Mouse (Mus musculus): Measurements from ENCODE around the gene Cox6a2. TPM values are rescaled to one million over a fixed set of nuclear protein-coding genes. Genes with fewer than 3 reads are reported as not detected.

The Cox6a2 gene
- polyA plus RNA-seq, 1 experiment from 2014 or later: not detected

GRCm38 (mm10) chr7:128246496-128247391 lies 40.6 kb upstream of the Cox6a2 start, which contains the start of gene Tgfb1i1:
Gene Tgfb1i1 (plus strand): TSS chr7:128246812.
- Histone ChIP-seq H3K27ac (ENCODE audit: low read depth, low read length) (peak within 1 kb of the TSS; percentile 53), H3K9me3 (ENCODE audit: control insufficient read depth, low read length) (no peaks in the 10 kb centered on the region), H3K4me2 (peak within 1 kb of the TSS; percentile 62), H3K9ac (ENCODE audit: low read length) (peak within 1 kb of the TSS; percentile 65), H3K4me1 (ENCODE audit: control insufficient read depth, insufficient read depth, low read length) (peaks cover 11% of the 10 kb centered on the region), H3K27me3 (ENCODE audit: control insufficient read depth, insufficient read depth, low read length) (0 out of 2 replicates have a peak, but pooled peaks cover 3% of the 10 kb centered on the region), H3K4me3 (ENCODE audit: low read depth, low read length) (peak within 1 kb of the TSS; percentile 41), H3K36me3 (ENCODE audit: control insufficient read depth, insufficient read depth, low read length) (0 out of 2 replicates have a peak, but pooled peaks cover 2% of the 10 kb centered on the region)
- DNase-seq (ENCODE audit: low spot score, missing footprints) (peak; percentile 94), ATAC-seq (ENCODE audit: low FRiP score) (peak; percentile 61)
- WGBS: 1% methylated on average over 27 of the region's 30 CpGs

GRCm38 (mm10) chr7:128245547-128245946 lies 39.4 kb upstream of the Cox6a2 start:
- 82% methylated on average over 4 of the region's 4 CpGs for WGBS
- no peak overlapping the region for H3K4me2 ChIP-seq
- peaks cover 11% of the 10 kb centered on the region for H3K4me1 ChIP-seq (ENCODE audit: control insufficient read depth, insufficient read depth, low read length)
- H3K9ac ChIP-seq (ENCODE audit: low read length): no peak overlapping the region
- no peak overlapping the region for H3K27ac ChIP-seq (ENCODE audit: low read depth, low read length)
- H3K9me3 ChIP-seq (ENCODE audit: control insufficient read depth, low read length): no peaks in the 10 kb centered on the region
- 0 out of 2 replicates have a peak, but pooled peaks cover 2% of the 10 kb centered on the region for H3K36me3 ChIP-seq (ENCODE audit: control insufficient read depth, insufficient read depth, low read length)
- H3K27me3 ChIP-seq (ENCODE audit: control insufficient read depth, insufficient read depth, low read length): 0 out of 2 replicates have a peak, but pooled peaks cover 3% of the 10 kb centered on the region
- DNase-seq (ENCODE audit: low spot score, missing footprints) (no peak), ATAC-seq (ENCODE audit: low FRiP score) (no peak)
- H3K4me3 ChIP-seq (ENCODE audit: low read depth, low read length): no peak overlapping the region

- 76% methylated on average over 18 of the region's 18 CpGs for WGBS
- ATAC-seq (ENCODE audit: low FRiP score) (no peak), DNase-seq (ENCODE audit: low spot score, missing footprints) (no peak)
- H3K27ac ChIP-seq (ENCODE audit: low read depth, low read length): no peak overlapping the region
- peaks cover 6% of the 10 kb centered on the region; the same call in 1 of the 2 replicates for H3K36me3 ChIP-seq (ENCODE audit: control insufficient read depth, insufficient read depth, low read length)
- H3K4me3 ChIP-seq (ENCODE audit: low read depth, low read length): no peak overlapping the region
- H3K4me2 ChIP-seq: no peak overlapping the region
- peaks cover 11% of the 10 kb centered on the region for H3K4me1 ChIP-seq (ENCODE audit: control insufficient read depth, insufficient read depth, low read length)
- H3K27me3 ChIP-seq (ENCODE audit: control insufficient read depth, insufficient read depth, low read length): 0 out of 2 replicates have a peak, but pooled peaks cover 3% of the 10 kb centered on the region
- H3K9me3 ChIP-seq (ENCODE audit: control insufficient read depth, low read length): no peaks in the 10 kb centered on the region
- no peak overlapping the region for H3K9ac ChIP-seq (ENCODE audit: low read length)
These were observed 38.3 kb upstream of the Cox6a2 start for GRCm38 (mm10) chr7:128244410-128245025.

- Histone ChIP-seq H3K27me3 (ENCODE audit: control insufficient read depth, insufficient read depth, low read length) (0 out of 2 replicates have a peak, but pooled peaks cover 3% of the 10 kb centered on the region), H3K4me3 (ENCODE audit: low read depth, low read length) (no peak overlapping the region), H3K4me2 (no peak overlapping the region), H3K36me3 (ENCODE audit: control insufficient read depth, insufficient read depth, low read length) (peaks cover 6% of the 10 kb centered on the region; the same call in 1 of the 2 replicates), H3K27ac (ENCODE audit: low read depth, low read length) (no peak overlapping the region), H3K4me1 (ENCODE audit: control insufficient read depth, insufficient read depth, low read length) (peaks cover 11% of the 10 kb centered on the region), H3K9me3 (ENCODE audit: control insufficient read depth, low read length) (no peaks in the 10 kb centered on the region), H3K9ac (ENCODE audit: low read length) (no peak overlapping the region)
- WGBS: 44% methylated on average over 10 of the region's 10 CpGs
- ATAC-seq (ENCODE audit: low FRiP score) (no peak), DNase-seq (ENCODE audit: low spot score, missing footprints) (no peak)
These were observed 37.7 kb upstream of the Cox6a2 start for GRCm38 (mm10) chr7:128243921-128244320.

GRCm38 (mm10) chr7:128242331-128242730 lies 36.1 kb upstream of the Cox6a2 start:
- DNase-seq (ENCODE audit: low spot score, missing footprints) (no peak), ATAC-seq (ENCODE audit: low FRiP score) (no peak)
- Histone ChIP-seq H3K27ac (ENCODE audit: low read depth, low read length) (no peak overlapping the region), H3K36me3 (ENCODE audit: control insufficient read depth, insufficient read depth, low read length) (peaks cover 6% of the 10 kb centered on the region; the same call in 1 of the 2 replicates), H3K9ac (ENCODE audit: low read length) (no peak overlapping the region), H3K27me3 (ENCODE audit: control insufficient read depth, insufficient read depth, low read length) (0 out of 2 replicates have a peak, but pooled peaks cover 3% of the 10 kb centered on the region), H3K9me3 (ENCODE audit: control insufficient read depth, low read length) (no peaks in the 10 kb centered on the region), H3K4me3 (ENCODE audit: low read depth, low read length) (no peak overlapping the region), H3K4me1 (ENCODE audit: control insufficient read depth, insufficient read depth, low read length) (peaks cover 11% of the 10 kb centered on the region), H3K4me2 (no peak overlapping the region)
- whole genome bisulfite sequencing: 94% methylated on average over 16 of the region's 16 CpGs

GRCm38 (mm10) chr7:128240131-128240784 lies 34.1 kb upstream of the Cox6a2 start:
- WGBS: 93% methylated on average over 27 of the region's 27 CpGs
- Histone ChIP-seq H3K9me3 (ENCODE audit: control insufficient read depth, low read length) (no peaks in the 10 kb centered on the region), H3K4me1 (ENCODE audit: control insufficient read depth, insufficient read depth, low read length) (0 out of 2 replicates have a peak, but pooled peaks cover 3% of the 10 kb centered on the region), H3K27me3 (ENCODE audit: control insufficient read depth, insufficient read depth, low read length) (no peaks in the 10 kb centered on the region), H3K36me3 (ENCODE audit: control insufficient read depth, insufficient read depth, low read length) (peaks cover 6% of the 10 kb centered on the region; the same call in 1 of the 2 replicates), H3K9ac (ENCODE audit: low read length) (no peak overlapping the region), H3K4me3 (ENCODE audit: low read depth, low read length) (no peak overlapping the region), H3K4me2 (no peak overlapping the region), H3K27ac (ENCODE audit: low read depth, low read length) (no peak overlapping the region)
- ATAC-seq (ENCODE audit: low FRiP score): no peak
- DNase-seq (ENCODE audit: low spot score, missing footprints): no peak

- Histone ChIP-seq H3K9ac (ENCODE audit: low read length) (no peak overlapping the region), H3K36me3 (ENCODE audit: control insufficient read depth, insufficient read depth, low read length) (peaks cover 6% of the 10 kb centered on the region; the same call in 1 of the 2 replicates), H3K27ac (ENCODE audit: low read depth, low read length) (no peak overlapping the region), H3K27me3 (ENCODE audit: control insufficient read depth, insufficient read depth, low read length) (no peaks in the 10 kb centered on the region), H3K9me3 (ENCODE audit: control insufficient read depth, low read length) (no peaks in the 10 kb centered on the region), H3K4me3 (ENCODE audit: low read depth, low read length) (peak overlapping the region; percentile 72), H3K4me2 (peak overlapping the region; percentile 45), H3K4me1 (ENCODE audit: control insufficient read depth, insufficient read depth, low read length) (0 out of 2 replicates have a peak, but pooled peaks cover 3% of the 10 kb centered on the region)
- 30% methylated on average over 4 of the region's 4 CpGs for WGBS
- ATAC-seq (ENCODE audit: low FRiP score) (peak; percentile 4; the same call in 1 of the 2 replicates), DNase-seq (ENCODE audit: low spot score, missing footprints) (peak; percentile 90)
These were observed 32.8 kb upstream of the Cox6a2 start for GRCm38 (mm10) chr7:128238991-128239390.

GRCm38 (mm10) chr7:128237927-128238778 lies 32.0 kb upstream of the Cox6a2 start, which contains the start of gene 9130023H24Rik:
Gene 9130023H24Rik (minus strand): TSS chr7:128238031.
- no peaks in the 10 kb centered on the region for H3K9me3 ChIP-seq (ENCODE audit: control insufficient read depth, low read length)
- peaks cover 6% of the 10 kb centered on the region; the same call in 1 of the 2 replicates for H3K36me3 ChIP-seq (ENCODE audit: control insufficient read depth, insufficient read depth, low read length)
- 0 out of 2 replicates have a peak, but pooled peaks cover 3% of the 10 kb centered on the region for H3K4me1 ChIP-seq (ENCODE audit: control insufficient read depth, insufficient read depth, low read length)
- H3K9ac ChIP-seq (ENCODE audit: low read length): peak within 1 kb of the TSS; percentile 85
- ATAC-seq (ENCODE audit: low FRiP score): peak; percentile 93
- peak within 1 kb of the TSS; percentile 89 for H3K4me2 ChIP-seq
- DNase-seq (ENCODE audit: low spot score, missing footprints): peak; percentile 100
- peak within 1 kb of the TSS; percentile 72 for H3K4me3 ChIP-seq (ENCODE audit: low read depth, low read length)
- no peaks in the 10 kb centered on the region for H3K27me3 ChIP-seq (ENCODE audit: control insufficient read depth, insufficient read depth, low read length)
- WGBS: under 1% methylated on average over 72 of the region's 72 CpGs
- H3K27ac ChIP-seq (ENCODE audit: low read depth, low read length): peak within 1 kb of the TSS; percentile 91

Measured in midbrain, embryonic 11.5 days (tissue).